Mouse (Mus musculus): ENCODE data around the gene Foxe1. TPM values are rescaled to one million over a fixed set of nuclear protein-coding genes. Genes with fewer than 3 reads are reported as not detected.

Foxe1 gene
- total RNA-seq, 2 experiments from 2014 or later: not detected

- no peak for DNase-seq (ENCODE audit: low spot score in 2 of 2)
- intact Hi-C loops (cut with DNase I): loop anchor here (1.0 to 10.0 kb wide), 3 partner anchors 62 to 265 kb away; partner anchors contain the start of gene Tbc1d2
These were observed 46.4 kb downstream of the Foxe1 start for GRCm38 (mm10) chr4:46389612-46390341.

DNA sequence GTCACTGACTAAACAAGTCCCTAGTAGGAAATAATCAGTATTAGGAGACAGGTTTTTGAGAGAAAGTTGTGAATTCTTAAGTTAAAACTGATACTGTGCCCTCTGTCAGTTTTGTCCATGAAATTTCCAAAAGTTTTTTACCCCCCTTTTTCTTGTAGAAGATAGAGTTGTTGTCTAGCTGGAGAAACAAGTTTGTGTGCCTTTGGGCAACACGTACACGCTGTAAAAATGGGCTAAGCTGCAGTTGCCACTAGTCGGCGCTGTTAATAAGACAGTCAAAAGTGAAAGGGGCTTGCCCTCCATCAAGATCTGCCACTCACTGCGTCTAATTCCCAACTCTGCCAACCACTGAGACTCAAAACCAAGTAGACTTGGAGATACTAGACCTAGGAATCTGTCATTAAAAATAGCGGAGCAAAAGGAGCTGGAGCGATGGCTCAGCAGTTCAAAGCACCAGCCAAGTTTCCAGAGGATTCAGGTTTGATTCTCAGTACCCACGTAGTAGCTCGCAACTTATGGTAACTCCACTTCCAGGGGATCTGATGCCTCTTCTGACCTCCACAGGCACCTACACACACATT, 47.1 kb downstream of the Foxe1 start:
- DNase-seq (ENCODE audit: low spot score in 2 of 2): peak; percentile 27 to 60
- intact Hi-C loops (cut with DNase I): no loop called here

DNA sequence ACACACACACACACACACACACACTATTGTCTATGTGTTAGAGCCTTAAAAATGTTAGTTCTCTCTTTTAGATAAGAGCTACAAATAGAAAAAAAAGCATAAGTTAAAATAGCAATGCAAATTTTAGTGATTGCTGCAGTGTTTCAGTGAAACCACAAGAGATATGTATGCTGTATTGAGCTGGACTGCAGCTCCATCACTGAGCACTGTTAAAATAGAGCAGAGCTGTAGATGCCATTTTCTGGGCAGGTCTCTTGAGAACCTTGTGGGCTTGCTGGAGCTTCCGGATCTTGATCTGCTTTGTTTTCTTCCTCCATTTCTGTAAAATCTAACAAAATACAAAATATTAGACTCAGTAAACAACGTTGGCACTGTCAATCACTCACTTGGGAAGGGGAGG, 51.0 kb downstream of the Foxe1 start:
- no peak for DNase-seq (ENCODE audit: low spot score in 2 of 2)
- intact Hi-C loops (cut with DNase I): no loop called here

DNA sequence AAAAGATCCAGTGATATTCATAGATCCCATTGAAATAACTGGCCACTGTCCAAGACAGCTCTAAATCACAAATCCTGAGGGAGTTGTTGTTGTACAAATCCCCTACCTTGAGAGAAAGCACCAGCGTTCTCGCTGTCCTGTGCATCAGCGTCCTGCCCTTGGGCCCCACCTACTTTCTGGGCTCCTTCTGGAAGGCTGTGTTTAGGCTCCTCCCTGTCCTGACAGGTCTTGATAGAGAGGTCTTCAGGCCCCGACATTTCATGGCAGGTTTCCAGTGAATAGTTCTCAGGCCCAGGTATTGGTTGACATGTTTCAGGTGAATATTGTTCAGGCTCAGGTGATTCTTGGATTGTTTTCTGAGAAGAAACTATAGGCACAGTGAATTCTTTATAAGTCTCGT, 52.3 kb downstream of the Foxe1 start:
- intact Hi-C loops (cut with DNase I): no loop called here
- no peak for DNase-seq (ENCODE audit: low spot score in 2 of 2)

Other genes starting within 250 kb of the Foxe1 start
- 10 to 100 TPM; 43.3 to 49.9 TPM for gene Ncbp1, start 205.0 kb upstream of the Foxe1 start, total RNA-seq (2021)
- gene Tstd2, start 204.9 kb upstream of the Foxe1 start, total RNA-seq (2021): 10 to 100 TPM; 14.3 to 21.4 TPM
- 10 to 100 TPM; 10.4 to 12.9 TPM for gene Xpa, start 147.3 kb upstream of the Foxe1 start, total RNA-seq (2021)
- 1 to 10 TPM; 3.6 to 4.9 TPM for gene Trmo, start 45.8 kb downstream of the Foxe1 start, total RNA-seq (2021)
- not detected for gene Hemgn, start 69.9 kb downstream of the Foxe1 start, total RNA-seq (2021)
- gene Anp32b, start 107.3 kb downstream of the Foxe1 start, total RNA-seq (2021): 10 to 100 TPM; 38.3 to 47.4 TPM
- 10 to 100 TPM; 16.6 to 17.6 TPM for gene Nans, start 145.6 kb downstream of the Foxe1 start, total RNA-seq (2021)
- 1 to 10 TPM; 1.2 to 1.3 TPM for gene Trim14, start 192.5 kb downstream of the Foxe1 start, total RNA-seq (2021)

Data from left cerebral cortex, postnatal 36 days (tissue).